Mouse (Mus musculus) lung, embryonic 15.5 days (tissue): ENCODE data around the gene 2310011J03Rik. TPM values are rescaled to one million over a fixed set of nuclear protein-coding genes. Genes with fewer than 3 reads are reported as not detected.
A peak's percentile ranks its signal among the peaks of the same experiment; 100 is the strongest.

Source experiments
- ATAC-seq: fragments of 200-750 bp; cut with Nextera tagmentation; 2 replicates; pipeline ENCODE4 v1.8.0; 2017; ENCODE audit warnings: moderate number of reproducible peaks, borderline replicate concordance; ENCODE audit not compliant: low FRiP score, low TSS enrichment; ENCODE audit errors: extremely low read depth
- H3K27ac ChIP-seq: fragments of 300-500 bp; sonication (generic); 2 replicates; pipeline ENCODE4 v1.5.1; 2015; ENCODE audit warnings: moderate library complexity, mild to moderate bottlenecking, inconsistent platforms
- H3K27me3 ChIP-seq: fragments of 300-500 bp; sonication (generic); 2 replicates; pipeline ENCODE4 v1.6.1; 2015; ENCODE audit warnings: inconsistent platforms
- H3K36me3 ChIP-seq: fragments of 300-500 bp; sonication (generic); 2 replicates; pipeline ENCODE4 v1.6.1; 2015; ENCODE audit warnings: inconsistent platforms
- H3K4me1 ChIP-seq: fragments of 300-500 bp; sonication (generic); 2 replicates; pipeline ENCODE4 v1.6.1; 2015; ENCODE audit warnings: inconsistent platforms
- H3K4me2 ChIP-seq: fragments of 300-500 bp; sonication (generic); 2 replicates; pipeline ENCODE4 v1.6.1; 2015; ENCODE audit warnings: inconsistent platforms, mild to moderate bottlenecking, moderate library complexity
- H3K4me3 ChIP-seq: fragments of 300-500 bp; sonication (generic); 2 replicates; pipeline ENCODE4 v1.5.1; 2015; ENCODE audit warnings: mild to moderate bottlenecking, inconsistent platforms
- H3K9ac ChIP-seq: fragments of 300-500 bp; sonication (generic); 2 replicates; pipeline ENCODE4 v1.6.1; 2015; ENCODE audit warnings: inconsistent platforms
- H3K9me3 ChIP-seq: fragments of 300-500 bp; sonication (generic); 2 replicates; pipeline ENCODE4 v1.6.1; 2016; ENCODE audit warnings: inconsistent platforms
- WGBS: fragments of 180-500 bp; shearing (Covaris S2); methylation state at CpG from one replicate; pipeline ENCODE4 v1.1.7; 2015; 5-methylcytosine and 5-hydroxymethylcytosine counted together
- polyA plus RNA-seq: library from polyadenylated mRNA; unstranded; fragments of >200 nt; fragmentation: Nextera tagmentation; extraction: Ambion mirVana; gene quantifications from 2 replicates; pipeline ENCODE4 v1.2.1, GENCODE M21; 2015

The 2310011J03Rik gene
- polyA plus RNA-seq, 1 experiment from 2014 or later: 51.9 TPM

GRCm38 (mm10) chr10:80323261-80324119 lies 3.2 kb upstream of the 2310011J03Rik start:
- peak overlapping the region; percentile 59 for H3K4me3 ChIP-seq
- H3K27me3 ChIP-seq: 0 out of 2 replicates have a peak, but pooled peaks cover 2% of the 10 kb centered on the region
- H3K4me1 ChIP-seq: peaks cover 24% of the 10 kb centered on the region
- no peak overlapping the region for H3K27ac ChIP-seq
- under 1% methylated on average over 43 of the region's 46 CpGs for WGBS
- peak overlapping the region; percentile 58 for H3K9ac ChIP-seq
- ATAC-seq: peak; percentile 55; the same call in 1 of the 2 replicates
- 0 out of 2 replicates have a peak, but pooled peaks cover 2% of the 10 kb centered on the region for H3K36me3 ChIP-seq
- H3K4me2 ChIP-seq: peak overlapping the region; percentile 98
- H3K9me3 ChIP-seq: no peaks in the 10 kb centered on the region

- Histone ChIP-seq H3K9ac (peak overlapping the region; percentile 58), H3K4me3 (peak overlapping the region; percentile 59), H3K4me2 (peak overlapping the region; percentile 98), H3K27ac (no peak overlapping the region), H3K27me3 (0 out of 2 replicates have a peak, but pooled peaks cover under 1% of the 10 kb centered on the region), H3K4me1 (peaks cover 24% of the 10 kb centered on the region), H3K9me3 (no peaks in the 10 kb centered on the region), H3K36me3 (0 out of 2 replicates have a peak, but pooled peaks cover 6% of the 10 kb centered on the region)
- 2% methylated on average over 28 of the region's 28 CpGs for WGBS
- peak; percentile 4; the same call in 1 of the 2 replicates for ATAC-seq
These were observed 2.5 kb upstream of the 2310011J03Rik start for GRCm38 (mm10) chr10:80322811-80323211.

GRCm38 (mm10) chr10:80321670-80322581 lies 1.6 kb upstream of the 2310011J03Rik start:
- WGBS: 88% methylated on average over 21 of the region's 21 CpGs
- no peak for ATAC-seq
- Histone ChIP-seq H3K36me3 (0 out of 2 replicates have a peak, but pooled peaks cover 6% of the 10 kb centered on the region), H3K9me3 (no peaks in the 10 kb centered on the region), H3K4me2 (peak overlapping the region; percentile 98), H3K27ac (no peak overlapping the region), H3K4me1 (peaks cover 24% of the 10 kb centered on the region), H3K27me3 (peaks cover 8% of the 10 kb centered on the region; the same call in 1 of the 2 replicates), H3K4me3 (peak overlapping the region; percentile 59; the same call in 1 of the 2 replicates), H3K9ac (peak overlapping the region; percentile 58; the same call in 1 of the 2 replicates)

DNA sequence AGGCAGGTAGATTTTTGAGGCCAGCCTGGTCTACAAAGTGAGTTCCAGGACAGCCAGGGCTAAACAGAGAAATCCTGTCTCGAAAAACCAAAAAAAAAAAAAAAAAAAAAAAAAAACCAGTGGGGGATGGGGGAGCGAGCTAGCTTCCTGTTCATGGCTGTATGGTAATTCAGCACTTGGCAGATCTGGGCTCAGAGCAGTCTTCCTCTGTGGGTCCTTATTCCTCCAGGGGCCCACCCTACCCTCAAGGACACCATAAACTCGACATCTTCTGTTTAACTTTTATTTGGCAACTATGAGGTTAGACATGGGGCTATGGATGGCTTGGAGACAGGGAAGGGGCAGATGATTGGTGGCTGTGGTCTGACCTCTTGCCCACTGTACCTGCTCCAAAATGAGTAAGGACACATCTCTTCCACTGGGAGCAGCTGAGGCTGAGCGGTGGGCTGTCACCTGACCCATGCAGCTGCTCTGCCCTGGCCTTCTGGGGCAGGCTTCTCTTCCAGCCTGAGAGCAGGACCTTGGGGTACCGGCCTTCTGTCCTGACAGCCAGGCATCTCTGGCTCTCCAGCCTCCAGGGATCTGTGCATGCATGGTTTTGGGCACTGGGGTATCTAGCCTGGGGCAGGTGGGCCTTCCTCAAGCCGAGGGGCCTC lies 805 bp upstream of the 2310011J03Rik start:
- no peak for ATAC-seq
- Histone ChIP-seq H3K27me3 (peaks cover 16% of the 10 kb centered on the region; the same call in 1 of the 2 replicates), H3K4me3 (no peak overlapping the region), H3K9ac (no peak overlapping the region), H3K9me3 (no peaks in the 10 kb centered on the region), H3K27ac (no peak overlapping the region), H3K4me1 (peaks cover 30% of the 10 kb centered on the region), H3K4me2 (no peak overlapping the region), H3K36me3 (0 out of 2 replicates have a peak, but pooled peaks cover 6% of the 10 kb centered on the region)
- WGBS: 68% methylated on average over 6 of the region's 6 CpGs

DNA sequence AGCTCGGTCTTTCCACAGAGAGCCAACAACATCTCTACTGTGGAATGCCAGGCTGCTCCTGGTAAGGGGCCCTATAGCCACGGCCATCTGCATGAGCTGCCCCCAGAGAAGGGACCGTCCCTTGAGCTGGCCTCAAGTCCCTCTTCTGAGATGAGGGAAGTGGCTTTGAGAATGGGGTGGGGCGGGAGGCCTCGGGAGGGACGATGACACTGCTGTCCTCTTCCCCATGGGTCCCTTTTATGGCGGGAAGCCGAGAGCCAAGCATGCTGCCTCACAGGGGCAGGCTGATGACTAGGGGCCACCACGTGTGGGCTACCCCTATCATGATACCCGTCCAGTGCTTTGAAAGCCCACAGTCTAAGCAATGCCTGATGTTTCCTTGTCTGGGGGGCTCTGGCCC lies 3.3 kb downstream of the 2310011J03Rik start:
- Histone ChIP-seq H3K27me3 (peaks cover 57% of the 10 kb centered on the region), H3K4me2 (no peak overlapping the region), H3K4me3 (no peak overlapping the region), H3K27ac (no peak overlapping the region), H3K36me3 (0 out of 2 replicates have a peak, but pooled peaks cover 6% of the 10 kb centered on the region), H3K4me1 (peaks cover 40% of the 10 kb centered on the region), H3K9me3 (no peaks in the 10 kb centered on the region), H3K9ac (no peak overlapping the region)
- WGBS: 58% methylated on average over 10 of the region's 10 CpGs
- no peak for ATAC-seq

- peaks cover 40% of the 10 kb centered on the region for H3K4me1 ChIP-seq
- 0 out of 2 replicates have a peak, but pooled peaks cover 6% of the 10 kb centered on the region for H3K36me3 ChIP-seq
- no peaks in the 10 kb centered on the region for H3K9me3 ChIP-seq
- no peak for ATAC-seq
- no peak overlapping the region for H3K9ac ChIP-seq
- 20% methylated on average over 11 of the region's 11 CpGs for WGBS
- H3K27me3 ChIP-seq: peaks cover 64% of the 10 kb centered on the region
- H3K4me2 ChIP-seq: no peak overlapping the region
- no peak overlapping the region for H3K27ac ChIP-seq
- no peak overlapping the region for H3K4me3 ChIP-seq
These were observed 4.0 kb downstream of the 2310011J03Rik start for GRCm38 (mm10) chr10:80316359-80316781.

DNA sequence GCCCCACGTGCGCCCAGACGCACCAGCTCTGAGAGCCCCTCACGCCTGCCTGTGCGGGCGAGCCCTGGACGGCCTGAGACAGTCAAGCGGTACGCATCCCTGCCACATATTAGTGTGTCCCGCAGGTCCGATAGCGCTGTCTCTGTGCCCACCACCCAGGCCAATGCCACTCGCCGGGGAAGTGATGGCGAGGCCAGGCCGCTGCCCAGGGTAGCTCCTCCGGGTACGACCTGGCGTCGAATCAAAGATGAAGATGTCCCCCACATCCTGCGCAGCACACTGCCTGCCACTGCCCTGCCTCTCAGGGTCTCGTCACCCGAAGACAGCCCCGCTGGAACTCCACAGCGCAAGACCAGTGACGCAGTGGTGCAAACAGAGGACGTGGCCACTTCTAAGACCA lies 5.0 kb downstream of the 2310011J03Rik start:
- H3K4me3 ChIP-seq: no peak overlapping the region
- WGBS: 36% methylated on average over 27 of the region's 27 CpGs
- 0 out of 2 replicates have a peak, but pooled peaks cover 6% of the 10 kb centered on the region for H3K36me3 ChIP-seq
- H3K4me1 ChIP-seq: peaks cover 40% of the 10 kb centered on the region
- no peak overlapping the region for H3K27ac ChIP-seq
- no peak for ATAC-seq
- peaks cover 74% of the 10 kb centered on the region for H3K27me3 ChIP-seq
- H3K4me2 ChIP-seq: no peak overlapping the region
- no peaks in the 10 kb centered on the region for H3K9me3 ChIP-seq
- 0 out of 2 replicates have a peak overlapping the region, but pooled peaks have one; percentile 19 for H3K9ac ChIP-seq

DNA sequence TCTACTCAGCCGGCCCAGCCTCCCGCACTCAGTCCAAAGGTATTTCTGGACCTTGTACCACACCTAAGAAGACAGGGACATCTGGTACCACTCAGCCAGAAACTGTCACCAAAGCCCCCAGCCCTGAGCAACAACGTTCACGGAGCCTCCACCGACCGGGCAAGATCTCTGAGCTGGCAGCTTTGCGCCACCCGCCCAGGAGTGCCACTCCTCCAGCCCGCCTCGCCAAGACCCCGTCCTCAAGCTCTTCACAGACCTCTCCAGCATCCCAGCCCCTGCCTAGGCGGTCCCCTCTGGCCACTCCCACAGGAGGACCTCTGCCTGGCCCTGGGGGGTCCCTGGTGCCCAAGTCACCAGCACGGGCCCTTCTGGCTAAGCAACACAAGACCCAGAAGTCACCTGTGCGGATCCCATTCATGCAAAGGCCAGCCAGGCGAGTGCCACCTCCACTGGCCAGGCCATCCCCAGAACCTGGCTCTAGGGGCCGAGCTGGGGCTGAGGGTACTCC lies 5.8 kb downstream of the 2310011J03Rik start:
- H3K9ac ChIP-seq: no peak overlapping the region
- no peak overlapping the region for H3K4me3 ChIP-seq
- 0 out of 2 replicates have a peak, but pooled peaks cover 6% of the 10 kb centered on the region for H3K36me3 ChIP-seq
- no peaks in the 10 kb centered on the region for H3K9me3 ChIP-seq
- 38% methylated on average over 16 of the region's 16 CpGs for WGBS
- peaks cover 38% of the 10 kb centered on the region for H3K4me1 ChIP-seq
- no peak for ATAC-seq
- no peak overlapping the region for H3K4me2 ChIP-seq
- H3K27me3 ChIP-seq: peaks cover 78% of the 10 kb centered on the region
- H3K27ac ChIP-seq: no peak overlapping the region

DNA sequence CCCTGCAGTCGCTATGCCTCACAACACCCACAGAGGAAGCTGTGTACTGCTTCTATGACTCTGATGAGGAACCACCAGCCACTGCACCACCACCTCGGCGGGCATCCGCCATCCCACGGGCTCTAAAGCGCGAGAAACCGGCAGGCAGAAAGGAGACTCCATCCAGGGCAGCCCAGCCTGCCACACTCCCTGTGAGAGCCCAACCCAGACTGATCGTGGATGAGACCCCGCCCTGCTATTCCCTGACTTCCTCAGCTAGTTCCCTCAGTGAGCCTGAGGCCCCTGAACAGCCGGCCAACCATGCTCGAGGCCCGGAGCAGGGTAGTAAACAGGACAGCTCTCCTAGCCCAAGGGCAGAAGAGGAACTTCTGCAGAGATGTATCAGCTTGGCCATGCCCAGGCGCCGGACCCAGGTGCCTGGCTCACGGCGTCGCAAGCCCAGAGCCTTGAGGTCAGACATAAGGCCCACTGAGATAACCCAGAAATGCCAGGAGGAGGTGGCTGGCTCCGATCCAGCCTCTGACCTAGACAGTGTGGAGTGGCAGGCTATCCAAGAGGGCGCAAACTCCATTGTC lies 6.6 kb downstream of the 2310011J03Rik start:
- H3K4me3 ChIP-seq: no peak overlapping the region
- H3K27ac ChIP-seq: no peak overlapping the region
- H3K9ac ChIP-seq: no peak overlapping the region
- H3K4me1 ChIP-seq: peaks cover 31% of the 10 kb centered on the region
- H3K9me3 ChIP-seq: no peaks in the 10 kb centered on the region
- peaks cover 84% of the 10 kb centered on the region for H3K27me3 ChIP-seq
- 31% methylated on average over 20 of the region's 20 CpGs for WGBS
- H3K4me2 ChIP-seq: peak overlapping the region; percentile 4; the same call in 1 of the 2 replicates
- ATAC-seq: no peak
- H3K36me3 ChIP-seq: 0 out of 2 replicates have a peak, but pooled peaks cover 4% of the 10 kb centered on the region

- Histone ChIP-seq H3K9me3 (no peaks in the 10 kb centered on the region), H3K4me3 (no peak overlapping the region), H3K27ac (no peak overlapping the region), H3K27me3 (peaks cover 88% of the 10 kb centered on the region), H3K4me1 (peaks cover 31% of the 10 kb centered on the region), H3K9ac (no peak overlapping the region), H3K36me3 (no peaks in the 10 kb centered on the region), H3K4me2 (no peak overlapping the region)
- ATAC-seq: no peak
- 50% methylated on average over 54 of the region's 54 CpGs for WGBS
These were observed 7.5 kb downstream of the 2310011J03Rik start for GRCm38 (mm10) chr10:80312586-80313504.
